Mouse (Mus musculus): ENCODE results near the gene Tmcc3. TPM values are rescaled to one million over a fixed set of nuclear protein-coding genes. Genes with fewer than 3 reads are reported as not detected.

Gene Tmcc3
- total RNA-seq, 2 experiments from 2014 or later: 0.34 to 0.38 TPM

- ATAC-seq (replicated peaks; ENCODE audit: low FRiP score, poor library complexity, severe bottlenecking): no peak
Measured at GRCm38 (mm10) chr10:94318574-94318973, 6.8 kb downstream of the Tmcc3 start.

- ATAC-seq (replicated peaks; ENCODE audit: low FRiP score, poor library complexity, severe bottlenecking): no peak
Measured at GRCm38 (mm10) chr10:94329962-94330361, 18.2 kb downstream of the Tmcc3 start.

GRCm38 (mm10) chr10:94332358-94333137 lies 20.8 kb downstream of the Tmcc3 start:
- ATAC-seq (replicated peaks; ENCODE audit: low FRiP score, poor library complexity, severe bottlenecking): no peak

GRCm38 (mm10) chr10:94333328-94333727 lies 21.6 kb downstream of the Tmcc3 start:
- ATAC-seq (replicated peaks; ENCODE audit: low FRiP score, poor library complexity, severe bottlenecking): no peak

- ATAC-seq (replicated peaks; ENCODE audit: low FRiP score, poor library complexity, severe bottlenecking): no peak
Measured at GRCm38 (mm10) chr10:94335047-94335446, 23.3 kb downstream of the Tmcc3 start.

- no peak for ATAC-seq (replicated peaks; ENCODE audit: low FRiP score, poor library complexity, severe bottlenecking)
Measured at GRCm38 (mm10) chr10:94336071-94336470, 24.3 kb downstream of the Tmcc3 start.

DNA sequence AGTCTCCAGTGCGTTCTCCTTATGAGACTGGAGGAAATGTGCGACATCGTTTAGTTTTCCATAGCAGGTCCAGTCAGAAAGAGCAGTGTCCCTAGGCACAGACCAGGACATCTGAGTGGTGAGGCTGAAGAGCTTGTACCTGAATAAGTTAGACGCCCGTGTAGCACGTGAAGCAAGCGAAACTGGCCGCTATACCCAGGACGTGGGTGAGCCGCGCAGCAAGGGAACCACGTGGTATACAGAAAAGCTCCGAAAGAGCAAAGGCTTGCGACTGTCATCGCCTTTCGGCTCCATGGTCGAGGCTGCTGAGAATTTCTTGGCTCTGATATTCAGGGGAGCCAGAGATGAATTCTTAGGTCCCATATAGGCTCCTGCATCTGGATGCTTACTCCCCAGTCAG lies 29.8 kb downstream of the Tmcc3 start:
- no peak for ATAC-seq (replicated peaks; ENCODE audit: low FRiP score, poor library complexity, severe bottlenecking)

DNA sequence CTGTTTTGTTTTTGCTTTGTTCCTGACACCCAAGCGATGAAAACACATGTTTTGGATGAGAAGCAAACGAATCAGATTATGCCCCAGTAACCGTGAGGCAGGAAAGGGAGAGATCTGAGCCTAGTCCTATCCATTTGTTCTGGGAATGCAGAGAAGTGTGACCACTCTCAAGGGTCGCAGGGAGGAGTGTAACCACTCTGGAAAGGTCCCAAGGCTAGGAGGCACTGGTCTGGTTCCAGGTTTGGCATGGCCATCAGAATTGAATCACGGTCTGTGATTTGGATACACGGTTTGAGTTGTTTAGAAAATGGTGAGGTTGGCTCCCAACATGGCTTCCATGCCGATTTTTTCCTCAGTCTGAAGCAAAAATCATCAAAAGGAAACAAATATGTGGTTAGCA lies 30.5 kb downstream of the Tmcc3 start:
- no peak for ATAC-seq (replicated peaks; ENCODE audit: low FRiP score, poor library complexity, severe bottlenecking)

GRCm38 (mm10) chr10:94343581-94343980 lies 31.8 kb downstream of the Tmcc3 start:
- no peak for ATAC-seq (replicated peaks; ENCODE audit: low FRiP score, poor library complexity, severe bottlenecking)

DNA sequence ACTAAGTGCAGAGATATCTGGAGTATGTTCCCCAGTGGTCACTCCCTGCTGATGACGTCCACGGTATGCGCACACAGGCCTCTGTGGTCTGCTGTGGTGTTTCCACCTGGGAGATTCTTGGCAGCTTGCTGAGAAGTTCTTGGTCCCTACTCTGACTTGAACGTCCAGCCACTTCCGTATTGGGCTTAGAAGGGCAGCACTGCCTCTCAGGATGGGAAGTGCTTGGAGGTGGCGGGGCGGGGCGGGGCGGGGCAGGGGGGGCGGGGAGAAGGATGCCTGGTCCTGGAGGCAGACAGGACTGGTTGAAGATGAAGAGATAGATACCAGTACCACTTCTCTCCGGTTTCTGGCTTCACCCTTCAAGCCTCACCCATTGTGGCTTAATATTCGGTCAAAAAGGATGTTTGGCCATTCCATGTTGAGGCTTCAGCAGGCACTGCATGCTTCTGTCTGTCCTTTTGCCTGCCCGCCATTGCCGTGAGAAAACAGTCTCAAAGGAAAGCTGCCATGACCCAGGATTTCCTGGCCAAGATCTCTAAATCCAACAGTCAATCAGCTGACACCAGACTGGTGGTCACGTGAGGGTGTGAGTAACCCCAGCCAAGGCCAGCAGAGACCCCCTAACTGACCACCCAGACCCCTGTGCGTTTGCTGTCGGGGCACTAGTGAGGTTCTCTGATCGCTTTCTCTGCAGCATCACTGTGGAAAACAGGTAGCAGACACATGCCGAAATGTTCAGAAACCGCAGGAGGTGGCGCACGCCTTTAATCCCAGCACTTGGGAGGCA lies 33.1 kb downstream of the Tmcc3 start:
- no peak for ATAC-seq (replicated peaks; ENCODE audit: low FRiP score, poor library complexity, severe bottlenecking)

DNA sequence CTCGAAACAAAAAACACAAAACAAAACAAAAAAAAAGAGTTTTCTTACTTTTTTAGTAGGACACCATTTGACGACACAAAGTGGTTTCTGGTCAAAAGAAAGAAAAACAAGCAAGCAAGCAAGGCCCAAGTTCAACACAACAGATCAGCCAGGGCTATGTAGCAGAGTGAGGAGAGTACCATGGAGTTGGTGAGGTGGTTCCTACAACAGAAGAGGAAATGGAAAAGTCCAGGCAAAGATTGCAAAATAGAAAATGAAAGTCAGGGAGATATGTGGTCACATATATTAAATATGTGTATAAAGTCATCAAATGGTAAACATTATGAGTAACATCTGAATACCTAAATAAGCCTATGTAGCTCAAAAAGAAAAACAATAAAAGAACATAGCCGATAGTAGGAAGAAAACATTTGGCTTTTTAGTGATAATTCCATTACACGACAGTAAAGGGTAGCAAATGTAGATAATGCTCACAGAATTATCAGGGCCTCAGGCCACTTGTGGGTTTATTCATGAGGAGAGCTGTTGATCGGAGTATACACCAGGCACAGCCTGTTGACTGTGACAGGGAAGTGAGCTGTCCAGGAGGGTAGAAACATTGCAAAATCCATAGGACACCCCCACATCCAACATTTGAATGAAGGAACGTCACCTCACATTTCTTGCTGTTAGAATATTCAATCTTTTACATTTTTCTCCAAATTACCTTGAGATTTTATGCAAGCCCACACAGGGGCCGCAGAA lies 33.9 kb downstream of the Tmcc3 start:
- ATAC-seq (replicated peaks; ENCODE audit: low FRiP score, poor library complexity, severe bottlenecking): no peak

DNA sequence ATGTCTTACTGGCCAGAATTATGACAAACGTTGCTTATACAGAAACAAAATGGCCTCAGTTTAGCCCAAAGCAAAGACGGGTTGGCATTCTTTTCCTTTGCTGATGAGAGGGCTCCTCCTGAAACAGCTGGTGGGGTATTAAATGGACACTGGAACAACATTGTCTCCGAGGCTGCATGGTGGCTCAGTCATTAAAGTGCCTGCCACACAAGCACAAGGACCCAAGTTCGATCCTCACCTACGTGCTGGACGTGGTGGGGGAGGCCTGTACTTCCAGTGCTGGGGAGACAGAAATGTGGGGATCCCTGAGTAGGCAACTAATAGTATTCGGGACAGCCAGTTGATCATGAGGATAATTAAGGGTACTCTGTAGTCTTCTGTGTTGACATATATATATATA lies 34.8 kb downstream of the Tmcc3 start:
- ATAC-seq (replicated peaks; ENCODE audit: low FRiP score, poor library complexity, severe bottlenecking): no peak

DNA sequence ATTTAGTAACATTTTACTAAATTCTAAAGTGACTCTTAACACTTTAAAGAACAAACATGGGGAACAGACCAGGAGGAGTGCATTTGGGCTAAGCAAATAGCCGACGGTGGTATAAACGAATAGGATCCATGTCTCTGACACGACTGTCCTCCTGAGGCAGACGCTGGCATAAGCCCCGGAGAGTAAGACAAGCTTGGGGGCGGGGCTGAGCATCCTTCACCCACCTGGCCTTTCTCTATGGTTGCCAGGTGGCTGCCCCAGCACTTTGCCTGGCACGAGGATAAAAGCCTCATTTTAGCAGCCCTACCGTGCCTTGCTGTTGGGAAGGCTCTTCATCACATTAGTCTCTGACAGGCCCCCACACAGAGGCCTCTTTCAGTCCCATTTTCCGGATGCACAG lies 35.5 kb downstream of the Tmcc3 start:
- ATAC-seq (replicated peaks; ENCODE audit: low FRiP score, poor library complexity, severe bottlenecking): no peak

DNA sequence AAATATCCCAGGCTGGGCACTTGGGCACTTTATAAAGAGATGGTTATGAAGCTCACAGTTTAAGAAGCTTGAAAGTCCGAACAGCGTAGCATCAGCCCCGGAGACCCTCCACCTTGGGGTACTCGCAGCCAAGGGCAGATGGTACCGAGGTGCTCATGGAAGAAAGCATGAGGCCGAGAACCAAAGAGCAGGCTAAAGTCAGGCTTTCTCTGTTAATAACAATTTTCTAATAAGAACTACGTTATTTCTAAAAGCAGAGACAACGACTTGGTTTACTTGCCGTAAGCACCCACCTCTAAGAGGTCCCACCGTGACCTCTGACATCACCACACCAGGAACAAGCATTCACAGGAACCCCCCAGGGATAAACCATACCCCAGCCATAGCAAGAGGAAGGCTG lies 36.2 kb downstream of the Tmcc3 start:
- ATAC-seq (replicated peaks; ENCODE audit: low FRiP score, poor library complexity, severe bottlenecking): no peak

DNA sequence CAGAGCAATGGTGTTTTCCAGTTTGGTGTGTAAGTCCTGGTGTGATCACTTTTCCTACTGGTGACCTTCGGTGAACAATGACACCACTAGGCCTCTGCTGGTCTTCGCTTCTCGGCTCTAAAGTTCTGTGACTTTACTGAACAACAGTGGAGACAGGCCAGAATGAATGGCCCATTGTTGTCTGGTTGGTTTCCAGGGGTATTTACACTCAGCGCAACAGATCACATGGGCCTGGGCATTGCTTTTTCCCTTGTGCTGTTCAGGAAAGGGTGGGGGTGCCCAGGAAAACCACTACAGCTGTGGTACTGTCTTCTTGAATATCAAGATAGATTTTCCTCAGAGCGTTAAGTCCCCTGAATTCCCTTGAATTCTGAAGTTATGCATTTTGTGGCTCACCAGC lies 38.5 kb downstream of the Tmcc3 start:
- no peak for ATAC-seq (replicated peaks; ENCODE audit: low FRiP score, poor library complexity, severe bottlenecking)

GRCm38 (mm10) chr10:94350896-94351661 lies 39.3 kb downstream of the Tmcc3 start:
- no peak for ATAC-seq (replicated peaks; ENCODE audit: low FRiP score, poor library complexity, severe bottlenecking)

- ATAC-seq (replicated peaks; ENCODE audit: low FRiP score, poor library complexity, severe bottlenecking): no peak
Measured at GRCm38 (mm10) chr10:94352172-94352876, 40.6 kb downstream of the Tmcc3 start.

DNA sequence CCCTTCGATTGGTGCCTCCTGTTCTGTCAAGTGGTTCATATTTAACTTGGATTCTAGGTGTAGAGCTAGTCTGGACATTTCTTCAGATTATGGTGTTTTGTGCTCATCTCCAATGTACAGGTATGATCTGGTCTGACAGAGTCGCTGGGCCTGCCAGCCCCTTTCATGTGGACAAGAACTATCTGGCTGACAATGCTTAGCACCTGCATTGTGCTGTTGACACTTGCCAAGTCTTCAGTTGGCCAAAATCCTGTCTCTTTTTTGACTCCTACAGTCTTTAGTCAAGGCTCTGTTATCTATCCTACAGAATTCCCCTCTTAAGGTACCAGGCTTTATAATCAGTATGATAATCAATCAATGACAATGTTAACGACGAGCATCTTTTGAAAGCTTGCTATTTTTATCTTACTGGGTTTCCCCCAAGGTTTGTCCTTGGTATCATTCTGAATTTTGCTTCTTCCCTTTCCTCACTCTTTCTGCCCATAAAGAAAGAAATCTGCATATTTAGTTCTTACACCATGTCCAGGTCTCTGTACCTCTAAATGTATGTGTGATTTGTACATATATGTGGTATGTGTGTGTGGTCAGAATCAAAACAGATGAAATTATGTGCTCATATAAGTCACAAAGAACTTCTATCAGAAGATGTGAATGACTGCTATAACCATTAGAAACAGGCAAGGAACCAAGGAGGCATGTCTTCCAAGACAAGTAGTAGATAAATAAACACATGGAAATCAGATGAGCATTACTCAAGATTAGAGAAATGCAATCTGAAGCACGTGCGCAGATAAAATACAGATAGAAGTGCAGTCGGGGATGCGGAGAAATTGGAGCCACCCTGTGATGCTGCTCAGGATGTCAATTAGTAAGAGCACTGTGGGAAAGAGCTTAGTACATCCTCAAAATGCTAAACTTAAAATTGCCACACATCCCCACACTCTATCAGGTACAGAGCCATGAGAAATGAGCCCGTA lies 41.4 kb downstream of the Tmcc3 start:
- no peak for ATAC-seq (replicated peaks; ENCODE audit: low FRiP score, poor library complexity, severe bottlenecking)

Data from erythroblast, adult 5-6 weeks (primary cell).